Mouse (Mus musculus): ENCODE results near the gene Bmpr1b. TPM values are rescaled to one million over a fixed set of nuclear protein-coding genes. Genes with fewer than 3 reads are reported as not detected.
"Not testable (repeated sequence)": the region's sequence is repeated elsewhere in the genome, so short reads cannot be mapped to it uniquely, and the experiment has no call there.

Bmpr1b gene
- 5.1 and 7.2 TPM in 2 replicates for polyA plus RNA-seq (2016; fragmentation: Nextera tagmentation; extraction: Ambion mirVana)

DNA sequence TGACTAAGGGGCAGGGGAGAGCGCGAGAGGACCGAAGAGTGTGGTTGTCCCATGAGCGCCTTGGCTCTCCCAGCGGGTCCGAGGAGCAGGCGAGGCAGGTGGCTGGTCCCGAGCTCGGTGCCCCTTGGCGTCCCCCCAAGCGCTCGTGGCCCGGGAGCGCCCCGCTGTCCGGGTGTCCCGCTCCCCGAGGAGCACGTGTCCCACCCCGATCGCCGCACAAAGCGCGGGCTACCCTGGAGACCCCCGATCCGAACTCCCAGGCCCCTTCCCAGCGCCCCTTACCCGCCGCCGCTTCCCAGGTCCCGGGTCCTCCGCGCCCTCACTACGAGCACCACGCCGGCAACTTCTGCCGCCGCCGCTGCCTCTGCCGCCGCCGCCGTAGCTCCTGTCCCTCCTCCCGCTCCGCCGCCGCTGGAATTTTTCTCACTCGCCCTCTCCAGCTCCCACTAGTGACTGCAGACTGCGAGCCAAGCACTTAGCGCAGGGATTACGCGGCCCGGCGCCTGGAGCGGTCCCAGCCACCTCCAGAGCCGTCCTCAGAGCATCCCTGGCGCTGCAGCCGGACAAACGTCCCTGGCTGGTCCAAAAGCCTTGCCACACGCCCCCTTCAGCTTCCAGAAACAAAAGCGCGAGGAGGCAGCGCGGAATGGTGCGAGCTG is at the start of gene Bmpr1b:
TSS of gene Bmpr1b (minus strand) at position 563 of the 659 bp plus-strand sequence.
- Histone ChIP-seq H3K9me3 (replicated peaks) (no peaks in the 10 kb centered on the region), H3K27ac (peak within 1 kb of the TSS; percentile 95), H3K4me3 (peak within 1 kb of the TSS; percentile 70), H3K27me3 (ENCODE audit: low read depth, poor library complexity, severe bottlenecking) (peaks cover 73% of the 10 kb centered on the region), H3K4me1 (peaks cover 46% of the 10 kb centered on the region), H3K36me3 (no peaks in the 10 kb centered on the region)
- under 1% methylated on average over 65 of the region's 65 CpGs for WGBS
- peak; percentile 87 for DNase-seq (ENCODE audit: low spot score)

DNA sequence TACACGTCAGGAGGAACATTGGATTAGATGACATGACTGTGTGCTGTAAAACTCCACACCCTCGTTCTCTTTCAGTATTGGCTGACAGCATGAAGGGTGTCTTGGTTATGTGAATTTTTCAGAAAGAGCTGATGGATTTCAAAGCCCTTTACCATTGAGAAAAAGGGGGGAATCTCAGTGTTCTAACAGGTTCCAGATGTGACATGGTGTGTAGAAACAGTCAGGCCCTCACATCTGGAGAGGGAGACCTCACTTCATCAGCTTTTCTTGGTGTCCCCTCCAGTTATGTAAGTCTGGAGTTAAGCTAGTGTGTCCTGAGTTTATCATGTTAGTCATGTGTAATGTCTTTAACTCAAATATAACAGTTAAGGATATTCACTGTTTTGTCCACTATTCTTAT is 43.6 kb upstream of the Bmpr1b start:
- no peak for DNase-seq (ENCODE audit: low spot score)
- Histone ChIP-seq H3K4me3 (no peak overlapping the region), H3K9me3 (replicated peaks) (no peaks in the 10 kb centered on the region), H3K27me3 (ENCODE audit: low read depth, poor library complexity, severe bottlenecking) (peaks cover 48% of the 10 kb centered on the region), H3K27ac (no peak overlapping the region), H3K36me3 (no peaks in the 10 kb centered on the region), H3K4me1 (peaks cover 25% of the 10 kb centered on the region)
- 16% methylated on average over 2 of the region's 2 CpGs for WGBS

DNA sequence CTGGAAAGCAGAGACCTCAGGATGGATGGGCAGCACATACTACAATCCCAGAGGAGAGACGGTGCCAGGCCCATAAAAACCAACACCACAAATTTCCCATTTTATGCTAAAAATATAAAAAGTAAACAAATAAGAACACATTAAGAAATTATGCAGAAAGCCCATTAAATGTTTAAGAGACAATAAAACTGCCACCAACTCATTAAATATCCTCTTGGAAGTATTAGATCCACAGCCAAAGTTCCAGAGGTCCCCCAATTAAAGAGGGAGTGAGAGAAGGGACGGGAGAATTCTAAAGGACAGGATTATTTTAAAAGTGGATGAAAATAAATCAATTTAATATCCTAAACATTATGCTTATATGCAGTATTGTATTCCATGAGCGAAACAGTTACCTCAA is 43.0 kb upstream of the Bmpr1b start:
- Histone ChIP-seq H3K27me3 (ENCODE audit: low read depth, poor library complexity, severe bottlenecking) (peaks cover 49% of the 10 kb centered on the region), H3K4me3 (no peak overlapping the region), H3K9me3 (replicated peaks) (no peaks in the 10 kb centered on the region), H3K4me1 (peaks cover 25% of the 10 kb centered on the region), H3K27ac (no peak overlapping the region), H3K36me3 (no peaks in the 10 kb centered on the region)
- DNase-seq (ENCODE audit: low spot score): no peak
- 40% methylated on average over 3 of the region's 3 CpGs for WGBS

DNA sequence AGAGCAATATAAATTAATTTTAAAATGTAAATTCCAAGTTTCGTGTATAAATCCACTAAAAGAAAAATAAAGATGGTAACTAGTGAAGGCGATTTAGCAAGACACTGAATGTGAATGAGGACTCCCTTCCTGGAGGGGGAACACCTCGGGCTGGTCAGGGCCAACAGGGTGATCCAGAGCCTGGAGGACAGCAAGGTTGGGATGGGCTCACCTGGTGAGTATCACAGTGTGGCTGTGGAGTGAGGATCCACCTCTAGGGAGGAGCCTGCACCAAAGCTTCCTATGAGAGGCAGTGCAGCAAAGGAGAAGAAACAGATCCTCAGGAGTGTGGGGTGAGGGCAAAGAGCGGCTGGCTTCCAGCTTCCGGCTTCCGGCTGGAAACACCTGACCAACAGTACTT is 40.8 kb upstream of the Bmpr1b start:
- H3K36me3 ChIP-seq: no peaks in the 10 kb centered on the region
- no peak overlapping the region for H3K4me3 ChIP-seq
- H3K4me1 ChIP-seq: peaks cover 38% of the 10 kb centered on the region
- H3K9me3 ChIP-seq (replicated peaks): no peaks in the 10 kb centered on the region
- peaks cover 37% of the 10 kb centered on the region for H3K27me3 ChIP-seq (ENCODE audit: low read depth, poor library complexity, severe bottlenecking)
- WGBS: 70% methylated on average over 6 of the region's 6 CpGs
- H3K27ac ChIP-seq: no peak overlapping the region
- no peak for DNase-seq (ENCODE audit: low spot score)

DNA sequence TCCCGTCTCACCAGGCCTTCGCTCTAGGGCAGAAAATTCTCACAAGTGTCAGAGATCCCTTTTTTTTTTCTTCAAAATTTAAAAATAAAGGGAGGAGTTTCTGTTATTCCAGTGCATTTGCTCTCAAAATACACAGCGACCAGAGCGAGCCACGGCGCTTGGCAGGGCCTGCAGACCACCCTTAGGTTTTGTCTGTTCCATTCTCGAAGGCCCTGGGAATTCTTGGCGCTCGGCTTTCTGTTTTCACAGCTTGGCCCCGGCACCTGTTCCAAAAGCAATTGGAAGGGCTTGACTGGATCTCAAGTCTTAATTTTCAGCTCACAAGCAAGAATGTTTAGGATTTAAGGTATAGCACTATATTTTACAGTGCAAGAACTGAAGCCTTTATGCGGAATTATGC is 39.8 kb upstream of the Bmpr1b start:
- Histone ChIP-seq H3K4me1 (peaks cover 38% of the 10 kb centered on the region), H3K4me3 (no peak overlapping the region), H3K27me3 (ENCODE audit: low read depth, poor library complexity, severe bottlenecking) (peaks cover 41% of the 10 kb centered on the region), H3K9me3 (replicated peaks) (no peaks in the 10 kb centered on the region), H3K27ac (no peak overlapping the region), H3K36me3 (no peaks in the 10 kb centered on the region)
- no peak for DNase-seq (ENCODE audit: low spot score)
- 92% methylated on average over 11 of the region's 11 CpGs for WGBS

DNA sequence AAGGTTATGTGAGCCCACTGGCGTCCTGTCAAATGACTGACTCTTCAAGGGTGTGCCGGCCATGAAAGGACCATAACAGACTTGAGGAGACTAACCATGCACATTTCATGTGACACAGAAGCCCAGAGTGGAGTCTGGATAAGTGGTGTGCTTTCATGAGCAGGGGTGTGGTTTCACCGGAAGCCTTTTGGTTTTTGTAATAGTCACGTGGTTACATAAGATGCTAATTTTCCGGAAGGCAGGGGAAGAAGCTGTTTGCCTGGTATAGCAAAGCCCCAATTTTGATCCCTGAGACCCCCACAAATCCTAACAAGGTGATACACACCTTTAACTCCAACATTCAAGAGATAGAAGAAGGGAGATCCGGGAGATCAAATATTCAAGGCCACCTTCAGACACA is 38.3 kb upstream of the Bmpr1b start:
- H3K36me3 ChIP-seq: no peaks in the 10 kb centered on the region
- no peaks in the 10 kb centered on the region for H3K9me3 ChIP-seq (replicated peaks)
- DNase-seq (ENCODE audit: low spot score): no peak
- H3K4me3 ChIP-seq: no peak overlapping the region
- H3K27ac ChIP-seq: no peak overlapping the region
- H3K27me3 ChIP-seq (ENCODE audit: low read depth, poor library complexity, severe bottlenecking): peaks cover 41% of the 10 kb centered on the region
- H3K4me1 ChIP-seq: peaks cover 32% of the 10 kb centered on the region
- 92% methylated on average over 6 of the region's 6 CpGs for WGBS

DNA sequence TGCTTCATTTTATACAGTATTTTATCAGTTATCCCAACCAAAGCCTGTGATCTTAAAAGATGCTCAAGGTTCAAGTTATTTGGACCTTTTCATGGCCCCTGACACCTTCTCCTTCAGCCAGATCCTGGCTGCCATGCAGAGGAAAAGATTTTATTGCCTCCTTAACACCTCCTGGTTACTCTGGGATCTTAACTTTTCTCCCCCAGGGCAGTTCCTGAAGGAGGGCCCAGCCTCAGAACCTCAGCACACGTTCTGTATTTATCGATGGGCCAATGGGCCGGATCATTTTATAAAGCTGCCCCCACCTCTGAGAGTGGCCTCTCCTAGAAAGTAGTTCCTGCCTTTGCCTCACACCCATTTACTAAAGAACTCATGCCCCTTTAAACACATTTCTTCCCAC is 37.1 kb upstream of the Bmpr1b start:
- H3K4me1 ChIP-seq: peaks cover 22% of the 10 kb centered on the region
- DNase-seq (ENCODE audit: low spot score): no peak
- no peaks in the 10 kb centered on the region for H3K9me3 ChIP-seq (replicated peaks)
- H3K27ac ChIP-seq: no peak overlapping the region
- H3K27me3 ChIP-seq (ENCODE audit: low read depth, poor library complexity, severe bottlenecking): peaks cover 41% of the 10 kb centered on the region
- H3K4me3 ChIP-seq: no peak overlapping the region
- 51% methylated on average over 3 of the region's 3 CpGs for WGBS
- no peaks in the 10 kb centered on the region for H3K36me3 ChIP-seq

DNA sequence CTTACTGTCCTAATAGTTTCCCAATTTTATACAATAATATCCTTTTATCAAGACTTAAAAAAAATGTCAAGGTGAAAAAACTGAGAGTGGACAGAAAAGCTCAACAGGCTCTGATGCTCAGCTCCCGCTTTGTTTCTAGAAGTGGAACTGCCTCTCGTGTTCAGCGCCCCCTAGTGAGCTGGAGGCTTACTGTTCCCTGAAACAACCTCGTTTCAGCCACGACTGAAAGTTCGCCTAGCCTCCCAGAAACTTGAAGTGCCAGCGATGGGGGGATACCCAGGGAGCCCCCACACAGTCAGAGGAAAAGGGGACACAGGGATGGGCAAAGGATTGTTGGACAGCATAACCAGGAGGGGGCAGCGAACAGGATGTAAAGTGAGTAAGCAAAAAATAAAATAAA is 26.9 kb upstream of the Bmpr1b start:
- Histone ChIP-seq H3K36me3 (no peaks in the 10 kb centered on the region), H3K27ac (no peak overlapping the region), H3K9me3 (replicated peaks) (no peaks in the 10 kb centered on the region), H3K4me1 (no peaks in the 10 kb centered on the region), H3K4me3 (no peak overlapping the region), H3K27me3 (ENCODE audit: low read depth, poor library complexity, severe bottlenecking) (no peaks in the 10 kb centered on the region)
- WGBS: 84% methylated on average over 8 of the region's 8 CpGs
- no peak for DNase-seq (ENCODE audit: low spot score)

DNA sequence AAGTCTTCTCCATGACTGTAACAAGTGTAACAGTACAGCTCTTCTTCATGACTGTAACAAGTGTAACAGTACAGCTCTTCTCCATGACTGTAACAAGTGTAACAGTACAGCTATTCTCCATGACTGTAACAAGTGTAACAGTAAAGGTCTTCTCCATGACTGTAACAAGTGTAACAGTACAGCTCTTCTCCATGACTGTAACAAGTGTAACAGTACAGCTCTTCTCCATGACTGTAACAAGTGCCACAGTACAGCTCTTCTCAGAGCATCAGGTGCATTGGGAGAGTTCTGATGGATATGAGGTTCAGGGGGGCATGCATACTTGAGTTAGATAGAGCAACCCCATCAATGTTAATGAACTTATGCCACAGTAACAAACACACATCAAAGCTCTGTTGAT is 22.4 kb upstream of the Bmpr1b start:
- not testable (repeated sequence) for H3K27me3 ChIP-seq (ENCODE audit: low read depth, poor library complexity, severe bottlenecking); H3K4me1 ChIP-seq; DNase-seq (ENCODE audit: low spot score)

DNA sequence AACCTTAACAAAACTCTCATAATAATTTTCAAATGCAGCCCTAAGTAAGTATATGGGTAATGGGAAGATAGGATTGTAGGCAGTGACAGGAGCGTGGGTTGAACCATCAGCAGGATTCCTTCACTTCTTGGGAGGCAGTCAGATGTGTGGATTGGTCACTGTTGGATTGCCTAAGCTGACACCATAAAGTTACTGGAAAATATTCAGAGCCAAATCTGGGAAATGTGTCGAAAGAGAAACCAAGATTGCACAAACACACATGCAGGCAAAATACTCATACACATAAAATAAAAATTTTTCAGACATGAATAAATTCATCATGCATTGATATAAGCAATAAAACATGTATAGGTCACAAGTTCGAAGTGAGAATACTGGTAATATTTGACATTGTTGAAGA is 17.3 kb upstream of the Bmpr1b start:
- 88% methylated on average over 3 of the region's 3 CpGs for WGBS
- H3K27me3 ChIP-seq (ENCODE audit: low read depth, poor library complexity, severe bottlenecking): no peaks in the 10 kb centered on the region
- no peaks in the 10 kb centered on the region for H3K9me3 ChIP-seq (replicated peaks)
- no peaks in the 10 kb centered on the region for H3K36me3 ChIP-seq
- H3K4me1 ChIP-seq: no peaks in the 10 kb centered on the region
- no peak overlapping the region for H3K4me3 ChIP-seq
- no peak for DNase-seq (ENCODE audit: low spot score)
- no peak overlapping the region for H3K27ac ChIP-seq

More for the DNA sequence above, 22.4 kb upstream of the Bmpr1b start:
- H3K9me3 ChIP-seq (replicated peaks); H3K4me3 ChIP-seq; H3K27ac ChIP-seq; H3K36me3 ChIP-seq: not testable (repeated sequence)

DNA sequence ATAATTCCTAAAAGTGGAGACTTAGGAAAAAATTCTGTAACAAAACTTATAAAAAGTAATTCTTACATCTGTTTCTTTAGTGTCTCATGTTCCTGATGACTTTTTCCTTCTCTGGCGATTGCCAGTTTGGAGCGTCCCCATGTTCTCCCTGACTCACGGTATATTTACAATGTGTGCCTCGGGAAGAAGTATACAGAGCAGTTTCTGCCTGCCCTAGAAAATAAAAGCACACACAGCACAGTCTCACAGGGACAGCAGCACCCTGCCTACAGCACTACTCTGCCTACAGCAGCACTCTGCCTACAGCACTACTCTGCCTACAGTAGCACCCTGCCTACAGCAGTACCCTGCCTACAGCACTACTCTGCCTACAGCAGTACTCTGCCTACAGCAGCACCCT is 4.8 kb upstream of the Bmpr1b start:
- H3K27ac ChIP-seq: no peak overlapping the region
- peaks cover 58% of the 10 kb centered on the region for H3K27me3 ChIP-seq (ENCODE audit: low read depth, poor library complexity, severe bottlenecking)
- peaks cover 19% of the 10 kb centered on the region for H3K4me1 ChIP-seq
- no peaks in the 10 kb centered on the region for H3K9me3 ChIP-seq (replicated peaks)
- no peak overlapping the region for H3K4me3 ChIP-seq
- no peak for DNase-seq (ENCODE audit: low spot score)
- no peaks in the 10 kb centered on the region for H3K36me3 ChIP-seq
- 86% methylated on average over 4 of the region's 4 CpGs for WGBS

DNA sequence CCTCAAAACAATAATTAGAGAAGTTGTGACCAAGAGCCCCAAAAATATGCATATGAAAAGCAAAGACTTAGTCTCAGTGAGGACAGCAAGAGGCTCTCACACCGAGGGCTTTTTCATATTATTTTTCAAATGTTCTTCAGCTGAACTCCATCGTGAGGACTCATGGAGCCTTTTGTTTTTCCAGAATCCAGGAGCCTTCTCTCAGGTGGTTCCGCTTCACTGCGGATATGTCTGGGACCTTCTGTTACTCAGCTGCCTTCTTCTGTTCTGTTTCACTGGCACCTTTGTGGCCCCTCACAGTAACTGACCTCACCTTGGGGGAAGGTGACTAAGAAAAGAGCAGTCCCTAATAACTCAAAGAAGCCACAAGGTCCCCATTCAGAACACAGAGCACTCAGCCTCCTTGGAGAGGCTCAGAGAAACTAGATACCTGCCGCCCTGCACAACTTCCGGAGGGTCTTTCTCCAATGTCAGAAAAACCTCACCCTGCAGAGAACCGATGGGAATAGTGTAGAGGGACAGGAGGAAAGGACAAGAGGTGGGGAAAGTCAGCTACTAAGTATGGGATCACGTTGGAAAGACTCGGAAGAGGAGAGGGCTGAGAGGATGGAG is 868 bp downstream of the Bmpr1b start:
- WGBS: 14% methylated on average over 9 of the region's 9 CpGs
- H3K9me3 ChIP-seq (replicated peaks): no peaks in the 10 kb centered on the region
- peaks cover 50% of the 10 kb centered on the region for H3K4me1 ChIP-seq
- DNase-seq (ENCODE audit: low spot score): no peak
- peaks cover 77% of the 10 kb centered on the region for H3K27me3 ChIP-seq (ENCODE audit: low read depth, poor library complexity, severe bottlenecking)
- peak overlapping the region; percentile 70 for H3K4me3 ChIP-seq
- H3K27ac ChIP-seq: peak overlapping the region; percentile 95
- no peaks in the 10 kb centered on the region for H3K36me3 ChIP-seq

DNA sequence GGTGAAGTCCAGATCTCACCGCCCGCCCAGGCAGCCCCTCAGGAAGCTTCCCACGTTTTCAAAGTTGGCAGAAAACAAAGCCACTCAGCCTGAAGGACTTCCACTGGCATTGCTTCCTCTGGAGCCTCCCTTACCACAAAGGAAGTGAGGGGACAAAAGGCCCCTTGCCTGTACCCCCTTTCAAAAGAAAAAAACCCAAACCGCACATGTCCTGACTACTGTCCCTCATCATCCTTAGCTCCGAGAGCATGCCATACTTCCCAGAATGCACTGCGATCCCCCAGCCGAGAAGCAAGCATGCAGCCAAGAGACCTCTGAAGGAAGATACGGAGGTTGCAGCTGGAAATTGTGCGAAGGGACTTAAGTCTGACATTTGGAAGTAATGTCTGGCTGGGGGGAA is 4.2 kb downstream of the Bmpr1b start:
- DNase-seq (ENCODE audit: low spot score): no peak
- H3K27me3 ChIP-seq (ENCODE audit: low read depth, poor library complexity, severe bottlenecking): peaks cover 51% of the 10 kb centered on the region
- H3K9me3 ChIP-seq (replicated peaks): no peaks in the 10 kb centered on the region
- H3K4me1 ChIP-seq: peaks cover 41% of the 10 kb centered on the region
- no peak overlapping the region for H3K4me3 ChIP-seq
- 75% methylated on average over 9 of the region's 9 CpGs for WGBS
- H3K27ac ChIP-seq: no peak overlapping the region
- no peaks in the 10 kb centered on the region for H3K36me3 ChIP-seq

DNA sequence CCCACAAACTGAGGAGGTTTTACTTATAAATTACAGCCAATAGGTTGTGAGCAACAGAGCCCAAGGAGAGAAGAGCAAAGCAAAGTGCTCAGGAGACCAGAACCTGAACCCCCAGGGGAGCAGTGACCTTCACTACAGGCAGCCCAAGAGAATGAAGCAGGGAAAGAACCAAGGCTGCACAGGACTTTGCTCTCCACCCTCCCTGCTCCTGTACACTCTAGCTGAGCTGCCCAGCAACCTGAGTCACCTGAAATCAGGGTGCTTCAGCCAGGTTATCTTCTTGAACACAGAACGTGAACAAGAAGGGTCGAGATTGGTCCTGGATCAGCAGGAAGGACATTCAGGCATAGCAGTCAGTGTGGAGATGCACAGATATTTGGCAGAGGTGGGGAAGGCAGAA is 5.3 kb downstream of the Bmpr1b start:
- H3K27me3 ChIP-seq (ENCODE audit: low read depth, poor library complexity, severe bottlenecking): peaks cover 43% of the 10 kb centered on the region
- H3K27ac ChIP-seq: no peak overlapping the region
- H3K4me1 ChIP-seq: peaks cover 30% of the 10 kb centered on the region
- 82% methylated on average over 2 of the region's 2 CpGs for WGBS
- no peaks in the 10 kb centered on the region for H3K9me3 ChIP-seq (replicated peaks)
- no peaks in the 10 kb centered on the region for H3K36me3 ChIP-seq
- H3K4me3 ChIP-seq: no peak overlapping the region
- DNase-seq (ENCODE audit: low spot score): no peak

Measured in limb, embryonic 10.5 days (tissue).